Mouse (Mus musculus) limb, embryonic 11.5 days (tissue): ENCODE results near the gene Clcn7. TPM values are rescaled to one million over a fixed set of nuclear protein-coding genes. Genes with fewer than 3 reads are reported as not detected.

Experiments used
- ATAC-seq: fragments of 200-750 bp; cut with Nextera tagmentation; 2 replicates; pipeline ENCODE4 v1.8.0; 2017; ENCODE audit warnings: low read depth; ENCODE audit not compliant: insufficient number of reproducible peaks, low FRiP score, low TSS enrichment
- DNase-seq: peaks from one replicate; pipeline ENCODE4 v3.0.0-alpha.2; 2015; ENCODE audit warnings: low spot score
- H3K27ac ChIP-seq: fragments of 300-500 bp; sonication (generic); replicated peaks from 2 replicates; pipeline ENCODE4 v1.5.1; 2014; ENCODE audit warnings: low read depth, mild to moderate bottlenecking, low read length
- H3K27me3 ChIP-seq: fragments of 300-500 bp; sonication (generic); 2 replicates; pipeline ENCODE4 v1.6.1; 2014; ENCODE audit warnings: mild to moderate bottlenecking, low read length, mixed read lengths; ENCODE audit not compliant: control insufficient read depth, insufficient read depth
- H3K36me3 ChIP-seq: fragments of 300-500 bp; sonication (generic); 2 replicates; pipeline ENCODE4 v1.6.1; 2014; ENCODE audit warnings: mild to moderate bottlenecking, low read length, moderate library complexity, mixed read lengths; ENCODE audit not compliant: control insufficient read depth, insufficient read depth
- H3K4me1 ChIP-seq: fragments of 300-500 bp; sonication (generic); 2 replicates; pipeline ENCODE4 v1.6.1; 2014; ENCODE audit warnings: low read length, mixed read lengths; ENCODE audit not compliant: control insufficient read depth, insufficient read depth
- H3K4me2 ChIP-seq: fragments of 300-500 bp; sonication (generic); 2 replicates; pipeline ENCODE4 v1.6.1; 2014; ENCODE audit warnings: low read depth, mild to moderate bottlenecking, moderate library complexity; ENCODE audit not compliant: severe bottlenecking
- H3K4me3 ChIP-seq: fragments of 300-500 bp; sonication (generic); 2 replicates; pipeline ENCODE4 v1.5.1; 2014; ENCODE audit warnings: low read depth, low read length
- H3K9ac ChIP-seq: fragments of 300-500 bp; sonication (generic); 2 replicates; pipeline ENCODE4 v1.6.1; 2014; ENCODE audit warnings: mild to moderate bottlenecking, low read length
- H3K9me3 ChIP-seq: fragments of 300-500 bp; sonication (generic); 2 replicates; pipeline ENCODE4 v1.6.1; 2016; ENCODE audit warnings: low read length; ENCODE audit not compliant: control insufficient read depth
- WGBS: fragments of 180-500 bp; shearing (Covaris S2); extraction: QIAGEN DNeasy Blood & Tissue Kit; methylation state at CpG from one replicate; pipeline ENCODE4 v1.1.7; 2014; 5-methylcytosine and 5-hydroxymethylcytosine counted together
- polyA plus RNA-seq: library from polyadenylated mRNA; unstranded; fragments of >200 nt; fragmentation: Nextera tagmentation; extraction: Ambion mirVana; gene quantifications from 2 replicates; pipeline ENCODE4 v1.2.1, GENCODE M21; 2014

Gene Clcn7
- polyA plus RNA-seq, 1 experiment from 2014 or later: 21.0 TPM

DNA sequence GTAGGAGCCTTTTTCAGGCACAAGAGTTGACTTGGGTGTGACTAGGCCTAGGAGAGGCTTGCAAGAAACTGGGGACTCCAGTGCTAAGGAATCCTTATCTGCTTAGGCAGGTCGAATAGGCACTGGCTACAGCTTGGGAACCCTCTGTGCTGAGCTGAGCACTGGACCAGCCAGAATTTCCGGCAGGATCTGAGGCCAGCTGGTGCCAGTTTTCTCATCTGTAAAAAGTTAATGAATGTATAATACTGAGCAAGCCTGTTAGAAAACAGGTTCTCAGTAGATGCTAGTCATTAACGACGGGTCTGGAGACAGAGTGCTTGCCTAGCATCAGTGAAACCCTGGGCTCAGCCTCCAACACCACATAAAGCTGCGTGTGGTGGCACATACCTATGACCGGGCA lies 2.4 kb downstream of the Clcn7 start:
- DNase-seq (no peak), ATAC-seq (no peak)
- H3K36me3 ChIP-seq: no peaks in the 10 kb centered on the region
- H3K27ac ChIP-seq: no peak overlapping the region
- WGBS: 87% methylated on average over 6 of the region's 6 CpGs
- no peaks in the 10 kb centered on the region for H3K27me3 ChIP-seq
- H3K4me3 ChIP-seq: no peak overlapping the region
- no peaks in the 10 kb centered on the region for H3K9me3 ChIP-seq
- no peak overlapping the region for H3K4me2 ChIP-seq
- peaks cover 7% of the 10 kb centered on the region; the same call in 1 of the 2 replicates for H3K4me1 ChIP-seq
- H3K9ac ChIP-seq: no peak overlapping the region

DNA sequence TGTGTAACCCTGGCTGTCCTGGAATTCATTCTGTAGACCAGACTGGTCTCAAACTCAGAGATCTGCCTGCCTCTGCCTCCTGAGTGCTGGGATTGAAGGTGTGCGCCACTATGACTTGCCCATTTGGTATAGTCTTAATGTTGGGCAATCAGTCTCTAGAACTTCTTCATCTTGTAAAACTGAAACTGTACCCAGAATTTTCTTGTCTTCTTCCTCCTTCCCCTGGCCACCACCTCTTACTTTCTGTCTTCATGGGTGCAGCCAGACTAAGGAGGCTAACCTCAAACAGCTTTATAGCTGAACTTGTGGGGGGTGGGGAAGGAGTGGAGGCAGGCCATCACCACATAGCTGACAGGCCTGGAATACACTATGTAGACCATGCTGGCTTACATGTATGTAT lies 5.6 kb downstream of the Clcn7 start:
- 96% methylated on average over 1 of the region's 1 CpGs for WGBS
- H3K4me3 ChIP-seq: no peak overlapping the region
- H3K9ac ChIP-seq: no peak overlapping the region
- no peaks in the 10 kb centered on the region for H3K9me3 ChIP-seq
- H3K27ac ChIP-seq: no peak overlapping the region
- H3K36me3 ChIP-seq: no peaks in the 10 kb centered on the region
- no peak overlapping the region for H3K4me2 ChIP-seq
- peaks cover 6% of the 10 kb centered on the region; the same call in 1 of the 2 replicates for H3K4me1 ChIP-seq
- no peak for DNase-seq
- no peaks in the 10 kb centered on the region for H3K27me3 ChIP-seq
- no peak for ATAC-seq

DNA sequence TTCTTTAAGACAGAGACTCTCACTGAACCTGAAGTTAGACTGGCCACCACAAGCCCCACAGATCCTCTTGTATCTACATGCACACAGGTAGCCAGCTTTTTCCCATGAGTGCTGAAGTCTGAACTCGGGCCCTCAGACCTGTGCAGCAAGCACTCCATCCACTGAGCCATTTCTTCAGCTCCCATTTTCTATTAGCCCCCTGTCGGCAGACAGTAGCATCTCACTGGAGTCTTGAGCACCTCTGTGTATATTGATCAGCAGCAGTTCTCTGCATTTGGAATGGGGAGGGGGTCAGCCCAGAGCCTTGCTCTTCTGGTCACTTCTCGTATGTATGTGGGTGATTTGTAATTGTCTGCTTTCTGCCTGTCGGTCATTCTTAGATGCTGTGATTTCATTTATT lies 6.8 kb downstream of the Clcn7 start:
- 69% methylated on average over 4 of the region's 4 CpGs for WGBS
- ATAC-seq: no peak

DNA sequence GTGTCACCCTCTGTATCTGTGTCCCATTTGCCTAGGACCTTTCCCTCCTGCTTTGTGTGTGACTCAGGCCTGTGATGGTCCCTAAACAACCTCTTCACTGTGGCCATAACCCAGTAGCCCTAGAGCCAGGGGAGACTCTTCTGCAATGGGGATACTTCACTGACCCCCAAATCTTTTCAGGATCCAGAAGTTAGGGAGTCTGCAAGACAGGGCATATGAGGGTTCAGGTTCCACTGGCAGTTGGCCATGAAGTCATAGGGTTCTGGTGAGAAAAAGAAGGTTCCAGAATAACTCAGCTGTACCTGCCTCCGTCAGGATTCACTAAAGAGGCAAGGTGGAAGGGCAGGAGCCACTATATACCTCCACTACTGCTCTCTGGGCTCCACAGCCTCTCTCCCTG lies 29.0 kb downstream of the Clcn7 start, which contains the start of gene Ccdc154:
Gene Ccdc154 (plus strand): TSS at position 301 of the 400 bp plus-strand sequence.
- no peaks in the 10 kb centered on the region for H3K27me3 ChIP-seq
- 94% methylated on average over 1 of the region's 1 CpGs for WGBS
- H3K4me1 ChIP-seq: no peaks in the 10 kb centered on the region
- no peak within 1 kb of the TSS for H3K27ac ChIP-seq
- peaks cover 2% of the 10 kb centered on the region; the same call in 1 of the 2 replicates for H3K36me3 ChIP-seq
- H3K9me3 ChIP-seq: no peaks in the 10 kb centered on the region
- ATAC-seq: no peak
- H3K4me3 ChIP-seq: no peak within 1 kb of the TSS
- H3K9ac ChIP-seq: no peak within 1 kb of the TSS
- H3K4me2 ChIP-seq: no peak within 1 kb of the TSS
- DNase-seq: no peak

More for the DNA sequence above, 6.8 kb downstream of the Clcn7 start:
- Histone ChIP-seq H3K9ac (no peak overlapping the region), H3K27me3 (no peaks in the 10 kb centered on the region), H3K4me1 (no peaks in the 10 kb centered on the region), H3K9me3 (no peaks in the 10 kb centered on the region), H3K36me3 (peaks cover 4% of the 10 kb centered on the region; the same call in 1 of the 2 replicates), H3K27ac (no peak overlapping the region), H3K4me3 (no peak overlapping the region), H3K4me2 (no peak overlapping the region)
- DNase-seq: no peak

DNA sequence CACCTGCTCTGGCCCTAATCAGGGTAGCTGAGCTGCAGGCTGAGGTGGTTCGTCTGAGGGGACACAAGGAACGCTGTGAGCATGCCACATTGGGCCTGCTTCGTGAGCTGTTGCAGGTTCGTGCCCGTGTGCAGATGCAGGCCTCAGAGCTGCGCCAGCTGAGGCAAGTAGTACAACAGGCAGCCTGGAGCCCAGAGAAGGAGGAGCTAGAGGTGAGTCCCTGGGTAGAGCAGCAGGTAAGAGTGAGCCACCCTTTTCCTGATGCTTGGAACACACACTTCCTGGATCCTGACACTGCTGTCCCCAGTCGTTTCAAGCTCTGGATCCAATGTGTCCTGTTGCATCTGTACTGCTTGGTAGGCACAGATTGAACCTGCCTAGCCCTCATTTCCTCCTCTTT lies 30.2 kb downstream of the Clcn7 start:
- no peak overlapping the region for H3K27ac ChIP-seq
- 77% methylated on average over 7 of the region's 7 CpGs for WGBS
- no peak for DNase-seq
- H3K27me3 ChIP-seq: no peaks in the 10 kb centered on the region
- no peak for ATAC-seq
- peaks cover 2% of the 10 kb centered on the region; the same call in 1 of the 2 replicates for H3K36me3 ChIP-seq
- H3K4me1 ChIP-seq: no peaks in the 10 kb centered on the region
- H3K9ac ChIP-seq: no peak overlapping the region
- no peaks in the 10 kb centered on the region for H3K9me3 ChIP-seq
- no peak overlapping the region for H3K4me2 ChIP-seq
- no peak overlapping the region for H3K4me3 ChIP-seq

DNA sequence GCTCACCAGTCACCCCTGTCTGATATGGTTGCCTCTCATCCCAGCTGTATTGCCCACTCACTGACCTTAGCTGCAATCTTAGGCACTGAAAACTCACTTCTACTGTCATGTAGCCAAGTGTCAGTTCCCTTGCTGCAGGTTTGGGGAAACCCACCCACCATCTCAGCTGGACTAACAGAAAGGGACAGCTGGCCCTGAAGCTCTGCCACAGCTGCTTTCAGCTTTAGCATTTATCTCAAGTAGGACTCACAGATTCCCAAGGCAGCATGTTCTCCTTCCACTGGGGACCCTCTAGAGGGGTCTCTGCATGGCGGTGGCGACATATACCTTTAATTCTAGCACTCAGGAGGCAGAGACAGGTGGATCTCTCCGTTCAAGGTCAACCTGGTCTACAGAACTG lies 31.6 kb downstream of the Clcn7 start:
- peaks cover 2% of the 10 kb centered on the region; the same call in 1 of the 2 replicates for H3K36me3 ChIP-seq
- H3K4me2 ChIP-seq: no peak overlapping the region
- no peaks in the 10 kb centered on the region for H3K4me1 ChIP-seq
- H3K27ac ChIP-seq: no peak overlapping the region
- no peak for ATAC-seq
- no peak for DNase-seq
- H3K4me3 ChIP-seq: no peak overlapping the region
- WGBS: 87% methylated on average over 3 of the region's 3 CpGs
- H3K9ac ChIP-seq: no peak overlapping the region
- H3K27me3 ChIP-seq: no peaks in the 10 kb centered on the region
- no peaks in the 10 kb centered on the region for H3K9me3 ChIP-seq

DNA sequence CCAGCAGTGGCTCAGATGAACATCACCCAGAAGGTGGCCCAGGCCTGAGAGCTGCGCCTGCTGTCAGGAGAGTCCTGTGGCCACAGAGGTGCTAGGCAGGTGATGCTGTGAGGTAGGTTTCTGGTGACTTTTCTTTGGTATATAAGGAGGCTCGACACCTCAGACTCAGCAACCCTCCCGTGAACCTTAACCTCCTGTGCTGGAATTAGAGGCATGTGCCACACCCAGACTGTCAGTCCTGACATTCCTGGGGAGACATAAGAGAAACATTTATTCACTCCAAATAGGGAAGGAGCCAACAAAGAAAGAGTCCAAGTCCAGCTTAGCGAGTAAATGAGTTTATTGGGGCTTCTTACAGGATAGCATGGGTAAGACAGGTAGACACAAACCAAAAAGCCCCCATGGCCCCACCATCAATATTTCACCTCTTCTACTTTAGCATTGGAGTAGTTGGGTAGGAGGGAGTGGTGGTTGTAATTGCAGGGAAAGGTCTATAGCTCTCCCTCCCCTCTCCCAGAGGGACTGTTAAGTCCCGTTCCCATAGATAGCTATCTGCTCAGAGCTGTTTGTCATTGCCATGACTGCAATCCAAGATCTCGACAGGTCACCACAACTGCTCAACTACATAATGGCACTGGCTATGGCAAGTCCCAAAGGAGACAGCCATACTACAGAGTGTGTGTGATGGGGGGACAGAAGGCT lies 32.9 kb downstream of the Clcn7 start:
- no peak for ATAC-seq
- H3K9me3 ChIP-seq: no peaks in the 10 kb centered on the region
- no peaks in the 10 kb centered on the region for H3K27me3 ChIP-seq
- H3K9ac ChIP-seq: no peak overlapping the region
- H3K4me3 ChIP-seq: no peak overlapping the region
- no peak overlapping the region for H3K27ac ChIP-seq
- no peaks in the 10 kb centered on the region for H3K4me1 ChIP-seq
- DNase-seq: no peak
- no peak overlapping the region for H3K4me2 ChIP-seq
- WGBS: 46% methylated on average over 6 of the region's 6 CpGs
- no peaks in the 10 kb centered on the region for H3K36me3 ChIP-seq

DNA sequence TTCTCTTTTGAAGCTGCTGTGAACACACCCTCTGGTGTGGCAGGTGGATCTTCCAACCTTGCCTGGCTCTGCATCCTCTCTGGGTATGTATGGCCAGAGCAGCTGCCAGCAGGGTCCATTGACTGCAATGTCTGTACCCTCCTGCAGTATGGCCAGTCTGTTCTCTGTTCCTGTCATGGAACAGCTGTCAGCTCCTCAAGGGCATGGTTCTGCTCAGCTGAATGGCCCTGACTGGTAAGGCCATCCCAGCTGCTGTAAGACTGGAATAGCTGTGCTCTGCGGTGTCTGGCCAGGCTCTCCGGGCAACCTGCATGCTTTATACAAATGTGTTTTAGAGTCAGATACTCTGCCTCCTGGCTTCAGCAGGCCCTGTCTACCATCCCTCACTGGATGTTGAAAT lies 36.5 kb downstream of the Clcn7 start:
- ATAC-seq (no peak), DNase-seq (no peak)
- H3K4me2 ChIP-seq: no peak overlapping the region
- H3K9me3 ChIP-seq: no peaks in the 10 kb centered on the region
- H3K27me3 ChIP-seq: no peaks in the 10 kb centered on the region
- H3K36me3 ChIP-seq: no peaks in the 10 kb centered on the region
- no peaks in the 10 kb centered on the region for H3K4me1 ChIP-seq
- no peak overlapping the region for H3K27ac ChIP-seq
- H3K9ac ChIP-seq: no peak overlapping the region
- WGBS: 87% methylated on average over 2 of the region's 2 CpGs
- no peak overlapping the region for H3K4me3 ChIP-seq

DNA sequence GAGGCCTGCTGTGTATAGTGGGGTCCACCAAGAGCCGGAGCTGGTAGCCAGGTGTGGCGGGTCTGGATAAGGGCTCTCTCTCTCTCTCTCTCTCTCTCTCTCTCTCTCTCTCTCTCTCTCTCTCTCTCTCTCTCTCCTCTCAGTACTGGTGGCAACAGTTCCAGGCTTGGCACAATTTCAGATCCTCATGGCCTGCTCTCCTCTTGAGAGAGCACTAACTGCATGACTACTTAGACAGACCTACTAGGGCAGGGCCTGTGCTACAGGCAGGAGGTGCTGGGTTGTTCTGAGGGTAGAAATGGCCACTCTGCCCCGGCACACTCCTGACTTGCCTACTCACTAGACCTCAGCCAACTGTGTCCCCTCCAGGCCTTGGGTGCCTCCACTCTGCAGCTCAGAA lies 39.4 kb downstream of the Clcn7 start:
- Histone ChIP-seq H3K27ac (no peak overlapping the region), H3K9ac (no peak overlapping the region), H3K4me3 (no peak overlapping the region), H3K4me1 (no peaks in the 10 kb centered on the region), H3K27me3 (no peaks in the 10 kb centered on the region), H3K4me2 (no peak overlapping the region), H3K9me3 (no peaks in the 10 kb centered on the region), H3K36me3 (no peaks in the 10 kb centered on the region)
- DNase-seq (no peak), ATAC-seq (no peak)
- WGBS: 78% methylated on average over 3 of the region's 3 CpGs
